In genomic region chr1:187133841-187134240, GRCm38 (mm10) we compare ENCODE assay signal across 13 mouse cellular contexts.
"Had no signal": no experiment of that assay in that cellular context is flagged by ENCODE, and none has a peak within 500 bp of the region (broad histone marks: within the 10 kb centered on the region; RNA-seq: fewer than 3 reads in every experiment).

No protein-coding gene starts in this region.

- DNase-seq: gastrocnemius, postnatal 14 days; gastrocnemius, postnatal 36 days; heart, adult 11 months; heart, adult 2 months; heart, postnatal 14 days; heart, postnatal 36 days; kidney, adult 11 months; kidney, adult 2 months; kidney, adult 9 months; kidney, postnatal 14 days; kidney, postnatal 36 days; liver; liver, embryonic 13.5 days had no signal
